Mouse (Mus musculus) spleen, postnatal 0 days (tissue): ENCODE measurements around the gene AC153137.1. TPM values are rescaled to one million over a fixed set of nuclear protein-coding genes. Genes with fewer than 3 reads are reported as not detected.

Experiments
- polyA plus RNA-seq: library from polyadenylated mRNA; unstranded; fragments of >200 nt; fragmentation: Nextera tagmentation; extraction: Ambion mirVana; gene quantifications from 2 replicates; pipeline ENCODE4 v1.2.1, GENCODE M21; 2015

AC153137.1 gene
- not detected in 2 replicates for polyA plus RNA-seq

DNA sequence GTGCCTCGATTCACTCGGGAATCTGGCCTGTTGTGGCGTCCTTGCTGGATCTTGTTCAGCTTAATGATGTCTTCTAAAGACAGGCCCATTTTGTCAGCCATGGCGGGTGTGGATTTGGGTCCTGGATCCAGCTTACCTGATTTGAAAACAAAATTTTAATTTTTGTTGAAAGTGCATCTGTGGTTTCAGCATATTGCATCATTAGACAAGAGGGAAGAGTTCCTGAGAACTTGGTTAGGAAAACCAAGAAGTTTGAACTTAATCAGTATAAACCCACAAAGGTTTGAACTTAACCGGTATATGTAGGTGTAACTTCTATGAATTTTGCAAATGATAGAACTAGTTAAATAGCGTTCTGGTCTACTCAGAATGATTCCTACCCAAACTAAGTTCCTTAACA lies at the start of gene AC153137.1:
Gene AC153137.1, minus strand, starts transcription at position 101 of the 400 bp plus-strand sequence.

Other genes with a start within 250 kb of the AC153137.1 start
- 18.9 and 25.5 TPM in 2 replicates for gene Phf3, start 104.0 kb downstream of the AC153137.1 start, polyA plus RNA-seq
- gene Lgsn, start 198.4 kb upstream of the AC153137.1 start, polyA plus RNA-seq, result not detected in 2 replicates
- gene 4931428L18Rik, start 244.7 kb upstream of the AC153137.1 start, polyA plus RNA-seq, result 0.55 and 0.56 TPM in 2 replicates
- not detected in 2 replicates for gene Pih1d3, start 244.9 kb upstream of the AC153137.1 start, polyA plus RNA-seq